Mouse (Mus musculus) midbrain, embryonic 16.5 days (tissue): ENCODE measurements around the gene Gm28308. TPM values are rescaled to one million over a fixed set of nuclear protein-coding genes. Genes with fewer than 3 reads are reported as not detected.

Experiments
- ATAC-seq: fragments of 200-750 bp; cut with Nextera tagmentation; 2 replicates; pipeline ENCODE4 v1.8.0; 2017; ENCODE audit warnings: moderate TSS enrichment
- H3K27ac ChIP-seq: fragments of 300-500 bp; sonication (generic); 2 replicates; pipeline ENCODE4 v1.5.1; 2014; ENCODE audit warnings: mild to moderate bottlenecking, low read length, mixed read lengths
- H3K27me3 ChIP-seq: fragments of 300-500 bp; sonication (generic); 2 replicates; pipeline ENCODE4 v1.6.1; 2014; ENCODE audit warnings: low read depth, low read length, mixed read lengths; ENCODE audit not compliant: control insufficient read depth, insufficient read depth
- H3K36me3 ChIP-seq: fragments of 300-500 bp; sonication (generic); 2 replicates; pipeline ENCODE4 v1.6.1; 2014; ENCODE audit warnings: mild to moderate bottlenecking, low read length, moderate library complexity, mixed read lengths; ENCODE audit not compliant: control insufficient read depth, insufficient read depth
- H3K4me1 ChIP-seq: fragments of 300-500 bp; sonication (generic); 2 replicates; pipeline ENCODE4 v1.6.1; 2014; ENCODE audit warnings: mild to moderate bottlenecking, low read length, mixed read lengths; ENCODE audit not compliant: control insufficient read depth, insufficient read depth
- H3K4me2 ChIP-seq: fragments of 300-500 bp; sonication (generic); 2 replicates; pipeline ENCODE4 v1.6.1; 2014; ENCODE audit warnings: mild to moderate bottlenecking, low read length, mixed read lengths
- H3K4me3 ChIP-seq: fragments of 300-500 bp; sonication (generic); 2 replicates; pipeline ENCODE4 v1.5.1; 2014; ENCODE audit warnings: low read depth, mild to moderate bottlenecking, low read length, moderate library complexity, mixed read lengths
- H3K9ac ChIP-seq: fragments of 300-500 bp; sonication (generic); 2 replicates; pipeline ENCODE4 v1.6.1; 2014; ENCODE audit warnings: low read depth, low read length, mixed read lengths
- H3K9me3 ChIP-seq: fragments of 300-500 bp; sonication (generic); replicated peaks from 2 replicates; pipeline ENCODE4 v1.6.1; 2014; ENCODE audit warnings: mild to moderate bottlenecking, low read length, mixed read lengths; ENCODE audit not compliant: control insufficient read depth, poor library complexity, severe bottlenecking
- WGBS: fragments of 180-500 bp; shearing (Covaris S2); extraction: QIAGEN DNeasy Blood & Tissue Kit; methylation state at CpG from one replicate; pipeline ENCODE4 v1.1.7; 2014; 5-methylcytosine and 5-hydroxymethylcytosine counted together
- polyA plus RNA-seq: library from polyadenylated mRNA; unstranded; fragments of >200 nt; fragmentation: Nextera tagmentation; extraction: Ambion mirVana; gene quantifications from 2 replicates; pipeline ENCODE4 v1.2.1, GENCODE M21; 2015

The Gm28308 gene
- polyA plus RNA-seq, 1 experiment from 2014 or later: not detected

DNA sequence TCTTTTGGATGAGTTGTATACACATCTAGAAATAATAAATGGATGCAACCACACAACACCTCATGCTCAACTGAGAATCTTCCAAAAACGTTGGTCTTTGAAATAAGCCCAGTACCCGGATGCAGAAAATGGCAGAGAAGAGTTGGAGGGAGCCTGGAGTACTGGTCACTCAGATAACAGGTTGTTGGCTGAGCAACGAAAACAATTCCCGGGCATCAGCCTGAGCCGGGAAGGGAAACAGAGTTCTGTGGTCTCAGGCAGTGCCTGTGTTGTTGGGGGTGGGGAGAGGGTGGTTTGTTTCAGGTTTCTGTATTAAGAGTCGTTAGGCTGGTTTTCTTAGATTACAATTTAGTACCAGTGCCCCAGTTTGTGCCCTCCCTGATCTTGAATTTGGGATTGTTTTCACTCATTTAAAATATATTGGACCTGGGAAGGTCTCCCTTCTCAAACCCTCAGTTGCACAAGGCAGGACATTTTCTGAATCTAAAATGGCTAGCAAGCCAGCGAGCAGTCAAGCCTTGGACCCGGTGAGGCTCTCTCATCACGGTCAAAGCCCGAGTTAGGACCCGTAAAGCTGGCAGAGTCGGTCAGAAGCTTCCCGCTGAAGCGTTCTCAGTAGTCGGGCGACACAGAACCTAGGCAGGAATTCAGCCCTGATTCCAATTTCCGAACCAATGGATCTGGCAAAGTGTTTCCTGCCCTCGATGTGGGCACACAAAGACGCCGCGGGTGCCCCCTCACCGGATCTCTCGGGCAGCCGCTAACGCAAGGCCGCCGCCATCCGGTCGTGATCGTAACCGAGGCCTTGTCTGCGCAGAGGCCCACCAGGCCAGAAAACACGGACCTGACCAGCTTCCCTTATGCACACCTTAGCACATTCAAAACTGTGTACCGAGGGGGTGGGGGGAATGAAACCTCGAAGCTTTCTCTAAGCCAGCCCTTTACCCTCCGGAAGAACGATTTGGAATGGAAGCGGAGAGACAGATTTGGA lies 15.6 kb upstream of the Gm28308 start:
- Histone ChIP-seq H3K27me3 (peaks cover 80% of the 10 kb centered on the region), H3K4me1 (no peaks in the 10 kb centered on the region), H3K9ac (no peak overlapping the region), H3K4me3 (no peak overlapping the region), H3K4me2 (no peak overlapping the region), H3K27ac (no peak overlapping the region), H3K9me3 (no peaks in the 10 kb centered on the region), H3K36me3 (no peaks in the 10 kb centered on the region)
- ATAC-seq: no peak
- 2% methylated on average over 38 of the region's 38 CpGs for WGBS

GRCm38 (mm10) chr6:52227470-52228222 lies 14.5 kb upstream of the Gm28308 start:
- Histone ChIP-seq H3K9me3 (no peaks in the 10 kb centered on the region), H3K36me3 (no peaks in the 10 kb centered on the region), H3K4me1 (no peaks in the 10 kb centered on the region), H3K4me3 (no peak overlapping the region), H3K4me2 (no peak overlapping the region), H3K9ac (no peak overlapping the region), H3K27me3 (peaks cover 84% of the 10 kb centered on the region), H3K27ac (no peak overlapping the region)
- WGBS: 2% methylated on average over 11 of the region's 11 CpGs
- ATAC-seq: no peak

- no peaks in the 10 kb centered on the region for H3K4me1 ChIP-seq
- H3K27me3 ChIP-seq: peaks cover 84% of the 10 kb centered on the region
- WGBS: 2% methylated on average over 26 of the region's 26 CpGs
- no peaks in the 10 kb centered on the region for H3K36me3 ChIP-seq
- no peak overlapping the region for H3K4me2 ChIP-seq
- ATAC-seq: no peak
- H3K9me3 ChIP-seq: no peaks in the 10 kb centered on the region
- no peak overlapping the region for H3K9ac ChIP-seq
- no peak overlapping the region for H3K4me3 ChIP-seq
- no peak overlapping the region for H3K27ac ChIP-seq
Observed at GRCm38 (mm10) chr6:52226569-52227257, 13.6 kb upstream of the Gm28308 start.

GRCm38 (mm10) chr6:52225612-52226568 lies 12.8 kb upstream of the Gm28308 start:
- Histone ChIP-seq H3K36me3 (no peaks in the 10 kb centered on the region), H3K9ac (no peak overlapping the region), H3K4me3 (no peak overlapping the region), H3K4me1 (peaks cover 3% of the 10 kb centered on the region; the same call in 1 of the 2 replicates), H3K9me3 (no peaks in the 10 kb centered on the region), H3K4me2 (no peak overlapping the region), H3K27me3 (peaks cover 84% of the 10 kb centered on the region), H3K27ac (no peak overlapping the region)
- ATAC-seq: no peak
- 3% methylated on average over 69 of the region's 69 CpGs for WGBS

- 2% methylated on average over 36 of the region's 36 CpGs for WGBS
- H3K27ac ChIP-seq: no peak overlapping the region
Observed at GRCm38 (mm10) chr6:52224895-52225611, 11.9 kb upstream of the Gm28308 start.

DNA sequence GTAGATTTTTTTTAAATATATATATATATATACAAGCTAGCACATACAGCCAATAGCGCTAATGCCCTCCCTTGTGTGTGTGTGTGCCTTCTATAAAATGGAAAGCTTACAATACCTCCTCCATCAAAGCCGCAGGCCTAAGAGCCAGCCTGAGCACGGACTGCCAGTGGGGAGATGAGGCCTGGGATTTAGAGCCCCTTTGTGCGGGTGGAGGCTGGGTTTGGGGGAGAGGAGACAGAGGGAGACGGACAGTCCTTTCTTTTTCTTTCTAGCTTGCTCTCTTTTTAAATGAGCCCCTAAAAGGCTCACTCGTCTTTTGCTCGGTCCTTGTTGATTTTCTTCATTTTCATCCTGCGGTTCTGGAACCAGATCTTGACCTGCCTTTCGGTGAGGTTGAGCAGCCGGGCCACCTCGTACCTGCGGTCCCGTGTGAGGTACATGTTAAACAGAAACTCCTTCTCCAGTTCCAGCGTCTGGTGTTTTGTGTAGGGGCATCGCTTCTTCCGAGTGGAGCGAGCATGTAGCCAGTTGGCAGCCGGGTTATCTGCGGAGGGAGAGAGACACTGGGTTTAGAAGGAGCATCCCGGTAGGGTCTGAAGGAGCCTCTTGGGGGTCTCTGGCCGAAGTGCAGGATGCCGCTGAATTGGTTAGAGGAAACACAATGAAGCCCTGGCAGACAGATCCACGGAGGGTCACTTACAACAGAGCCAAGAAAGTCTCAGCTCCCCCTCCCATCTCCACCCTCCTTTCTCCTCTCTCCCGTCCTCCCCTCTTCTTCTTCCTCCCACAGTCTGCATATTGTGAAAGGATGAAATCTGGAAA lies 11.0 kb upstream of the Gm28308 start:
- ATAC-seq: no peak
- H3K4me1 ChIP-seq: peaks cover 3% of the 10 kb centered on the region; the same call in 1 of the 2 replicates
- no peak overlapping the region for H3K4me2 ChIP-seq
- H3K27ac ChIP-seq: no peak overlapping the region
- peaks cover 89% of the 10 kb centered on the region for H3K27me3 ChIP-seq
- WGBS: 2% methylated on average over 24 of the region's 24 CpGs
- H3K9ac ChIP-seq: no peak overlapping the region
- no peaks in the 10 kb centered on the region for H3K9me3 ChIP-seq
- H3K4me3 ChIP-seq: no peak overlapping the region
- H3K36me3 ChIP-seq: no peaks in the 10 kb centered on the region

More at GRCm38 (mm10) chr6:52224895-52225611, 11.9 kb upstream of the Gm28308 start:
- H3K4me1 ChIP-seq: peaks cover 3% of the 10 kb centered on the region; the same call in 1 of the 2 replicates
- ATAC-seq: no peak
- no peaks in the 10 kb centered on the region for H3K36me3 ChIP-seq
- no peak overlapping the region for H3K9ac ChIP-seq
- peaks cover 87% of the 10 kb centered on the region for H3K27me3 ChIP-seq
- H3K4me2 ChIP-seq: no peak overlapping the region
- no peaks in the 10 kb centered on the region for H3K9me3 ChIP-seq
- H3K4me3 ChIP-seq: no peak overlapping the region

DNA sequence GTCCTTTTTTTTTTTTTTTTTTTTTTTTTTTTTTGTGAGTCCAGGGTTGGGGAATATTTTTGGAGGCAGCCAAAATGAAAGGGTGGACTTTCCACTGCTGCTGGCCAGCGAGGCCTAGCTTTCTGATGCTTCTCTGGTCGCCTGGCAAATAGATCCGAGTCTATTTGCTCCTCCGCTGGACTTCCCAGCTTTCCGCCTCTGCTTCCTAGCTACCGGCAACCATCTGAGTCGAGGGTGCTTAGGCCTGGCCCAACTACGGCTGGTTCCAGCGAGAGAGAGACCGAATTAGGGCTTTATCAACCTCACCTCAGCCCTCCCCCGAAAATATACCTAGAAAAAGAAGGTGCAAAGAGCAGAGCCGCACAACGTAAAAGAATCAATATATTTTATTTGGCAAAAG lies 9.6 kb upstream of the Gm28308 start:
- ATAC-seq: no peak
- no peak overlapping the region for H3K4me3 ChIP-seq
- H3K27me3 ChIP-seq: peaks cover 92% of the 10 kb centered on the region
- peaks cover 3% of the 10 kb centered on the region; the same call in 1 of the 2 replicates for H3K4me1 ChIP-seq
- H3K27ac ChIP-seq: no peak overlapping the region
- no peak overlapping the region for H3K4me2 ChIP-seq
- no peaks in the 10 kb centered on the region for H3K9me3 ChIP-seq
- H3K9ac ChIP-seq: no peak overlapping the region
- no peaks in the 10 kb centered on the region for H3K36me3 ChIP-seq
- 10% methylated on average over 13 of the region's 13 CpGs for WGBS
